Mouse (Mus musculus): ENCODE data around the gene Elmo2.

Gene Elmo2

DNA sequence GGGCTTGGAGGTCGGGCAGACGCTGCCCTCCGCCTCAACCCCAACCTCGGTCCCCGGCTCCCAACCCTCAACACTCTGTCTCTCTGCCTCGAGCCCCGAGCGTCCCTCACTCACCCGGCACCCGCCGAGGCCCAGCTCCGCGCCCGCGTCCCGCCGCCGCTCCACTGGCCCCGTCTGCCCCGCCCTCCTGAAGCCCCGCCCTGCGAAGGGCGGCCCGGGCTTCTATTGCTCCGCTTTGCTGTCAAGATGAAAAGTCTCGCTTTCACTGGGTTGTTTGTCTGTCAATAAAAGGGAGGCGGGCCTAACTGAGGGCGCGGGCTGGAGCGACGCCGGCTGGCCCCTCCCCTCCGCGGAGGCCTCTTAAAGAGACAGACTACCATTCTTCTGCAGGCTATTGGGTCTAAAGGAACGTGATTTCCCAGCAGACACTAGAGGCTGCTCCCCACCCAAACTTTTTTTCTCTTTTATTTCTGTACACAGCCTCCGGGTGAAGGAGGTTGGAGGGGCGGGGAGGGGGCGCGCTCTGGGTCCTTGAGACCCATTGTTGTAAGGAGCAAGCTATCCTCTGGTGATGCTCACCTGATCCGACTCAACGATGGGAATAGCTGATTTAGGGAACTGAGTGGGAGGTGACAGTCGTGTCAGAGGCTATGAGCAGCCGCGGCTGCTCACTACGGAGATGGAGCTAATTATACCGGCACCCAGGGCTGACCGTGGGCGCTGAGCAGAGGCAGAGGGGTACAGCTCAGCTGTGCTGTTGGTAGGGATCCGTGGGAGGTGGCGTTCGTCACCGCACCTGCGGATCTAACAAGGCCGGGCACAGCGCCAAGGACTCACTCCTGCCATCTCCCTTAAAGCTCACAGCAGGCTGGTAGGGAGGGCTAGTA lies at the start of gene Elmo2:
TSS of gene Elmo2 (minus strand) at position 176 of the 887 bp plus-strand sequence.
- peak; percentile 96 for DNase-seq (ENCODE audit: low spot score)

- DNase-seq (ENCODE audit: low spot score): no peak
Measured at GRCm38 (mm10) chr2:165376001-165376400, 49.7 kb upstream of the Elmo2 start.

GRCm38 (mm10) chr2:165375478-165375877 lies 49.2 kb upstream of the Elmo2 start:
- no peak for DNase-seq (ENCODE audit: low spot score)

- DNase-seq (ENCODE audit: low spot score): no peak
Measured at GRCm38 (mm10) chr2:165371066-165371465, 44.8 kb upstream of the Elmo2 start.

DNA sequence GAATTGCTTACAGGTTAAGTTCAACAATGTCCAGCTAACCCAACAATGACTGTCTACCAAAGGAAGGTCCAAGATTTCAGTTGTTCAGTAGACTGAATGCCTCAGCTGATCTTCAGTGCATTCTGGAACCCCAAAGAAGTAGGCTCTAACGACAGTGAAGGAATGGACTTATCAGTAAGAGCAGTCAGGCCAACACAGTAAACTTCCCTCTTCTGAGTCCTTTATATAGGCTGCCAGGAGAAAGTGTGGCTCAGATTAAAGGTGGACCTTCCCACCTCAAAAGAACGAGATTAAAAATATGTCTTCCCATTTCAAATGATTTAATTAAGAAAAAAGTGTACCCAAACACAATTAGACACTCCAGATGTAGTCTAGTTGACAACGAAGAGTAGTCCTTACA lies 44.1 kb upstream of the Elmo2 start:
- no peak for DNase-seq (ENCODE audit: low spot score)

- DNase-seq (ENCODE audit: low spot score): peak; percentile 89
Measured at GRCm38 (mm10) chr2:165368496-165368895, 42.2 kb upstream of the Elmo2 start, which contains the start of gene Zfp663. Zfp663 (minus strand) TSS chr2:165368729.

GRCm38 (mm10) chr2:165367868-165368439 lies 41.7 kb upstream of the Elmo2 start:
- DNase-seq (ENCODE audit: low spot score): no peak

DNA sequence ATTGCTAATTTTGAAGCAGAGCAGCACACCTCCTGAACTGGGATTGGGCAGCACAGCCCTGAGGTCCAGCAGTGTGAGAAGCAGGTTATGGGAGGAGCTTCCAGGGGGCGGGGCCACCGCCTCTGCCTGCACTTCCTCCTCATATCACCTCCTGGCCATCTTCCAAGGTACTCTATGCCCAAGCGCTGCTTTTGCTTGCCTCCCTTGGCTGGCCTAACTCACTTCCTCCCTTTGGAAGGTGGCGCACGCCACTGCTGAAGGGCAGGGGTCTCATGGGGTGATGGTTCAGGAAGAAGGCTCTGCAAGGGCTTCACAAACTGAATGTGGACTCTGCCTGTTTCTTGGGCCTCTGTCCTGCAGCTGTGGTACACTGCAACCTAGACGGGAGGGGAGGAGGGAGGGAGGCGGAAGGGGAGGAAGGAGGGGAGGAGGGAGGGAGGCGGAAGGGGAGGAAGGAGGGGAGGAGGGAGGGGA lies 40.8 kb upstream of the Elmo2 start:
- no peak for DNase-seq (ENCODE audit: low spot score)

- peak; percentile 80 for DNase-seq (ENCODE audit: low spot score)
Measured at GRCm38 (mm10) chr2:165364334-165365091, 38.2 kb upstream of the Elmo2 start.

DNA sequence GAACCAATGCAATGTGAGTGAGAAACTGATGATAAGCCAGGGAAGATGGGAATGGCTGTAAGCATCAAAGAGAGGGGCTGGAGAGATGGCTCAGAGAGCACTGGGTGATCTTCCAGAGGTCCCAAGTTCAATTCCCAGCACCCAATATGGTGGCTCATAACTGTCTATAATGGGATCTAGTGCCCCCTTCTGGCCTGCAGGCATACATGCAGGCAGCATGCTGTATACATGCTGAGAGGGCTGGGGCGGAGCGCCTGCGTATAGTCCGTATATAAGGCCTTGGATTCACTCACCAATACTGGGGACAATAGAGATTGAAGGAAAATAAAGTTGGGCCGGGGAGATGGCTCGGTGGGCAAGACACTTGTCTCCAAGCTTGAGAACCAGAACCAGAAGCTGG lies 37.0 kb upstream of the Elmo2 start:
- DNase-seq (ENCODE audit: low spot score): no peak

GRCm38 (mm10) chr2:165360861-165361260 lies 34.6 kb upstream of the Elmo2 start:
- DNase-seq (ENCODE audit: low spot score): peak; percentile 90

DNA sequence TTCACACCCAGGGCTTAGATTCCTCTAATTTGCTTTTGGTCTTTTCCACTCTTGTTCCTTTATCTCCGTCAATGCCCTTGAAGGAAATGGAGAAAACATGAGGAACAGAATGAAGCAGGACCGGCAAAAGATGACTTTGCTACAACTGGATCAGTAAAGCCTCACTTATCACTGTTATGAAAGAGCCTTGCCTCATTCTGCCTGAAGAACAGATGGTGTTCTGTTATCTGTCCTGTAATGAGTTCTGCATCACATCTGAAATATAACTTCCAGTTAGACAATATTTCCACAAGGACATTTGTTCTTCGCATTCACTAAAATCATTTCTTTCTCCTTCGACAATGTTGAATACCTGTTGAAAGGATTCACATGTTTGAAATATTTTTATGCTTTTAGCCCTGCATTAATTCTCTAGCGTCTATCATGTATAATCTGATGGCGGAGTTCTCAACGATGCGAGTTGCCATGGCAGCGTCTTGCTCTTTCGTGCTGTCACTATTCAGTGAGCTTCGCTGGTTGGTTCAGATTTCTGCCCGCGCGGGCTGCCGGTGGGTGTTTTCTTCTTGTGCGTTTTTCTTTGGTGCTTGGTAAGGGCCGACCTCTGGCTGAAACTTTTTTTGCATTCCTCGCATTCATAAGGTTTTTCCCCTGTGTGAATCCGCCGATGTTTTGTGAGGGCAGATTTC lies 25.7 kb upstream of the Elmo2 start:
- DNase-seq (ENCODE audit: low spot score): no peak

DNA sequence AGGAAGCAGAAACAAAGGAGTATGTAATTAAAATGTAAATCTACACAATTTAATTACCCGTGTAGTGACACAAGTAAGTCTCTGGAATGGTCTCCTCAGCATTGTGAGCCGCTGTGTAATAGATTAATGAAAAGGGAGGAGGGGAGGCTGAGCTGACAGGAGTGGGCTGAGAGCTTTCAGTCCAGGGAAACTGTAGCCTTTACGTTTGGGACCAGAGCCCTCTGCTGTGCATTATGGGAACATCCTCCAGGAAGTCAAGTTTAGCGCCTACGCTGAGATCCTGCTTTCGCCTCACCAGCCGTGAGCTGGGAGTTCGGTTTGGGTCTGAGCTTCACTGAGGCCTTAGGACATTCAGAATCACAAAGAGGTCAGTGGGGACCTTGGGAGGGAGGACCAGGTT lies 23.2 kb upstream of the Elmo2 start:
- DNase-seq (ENCODE audit: low spot score): peak; percentile 74

DNA sequence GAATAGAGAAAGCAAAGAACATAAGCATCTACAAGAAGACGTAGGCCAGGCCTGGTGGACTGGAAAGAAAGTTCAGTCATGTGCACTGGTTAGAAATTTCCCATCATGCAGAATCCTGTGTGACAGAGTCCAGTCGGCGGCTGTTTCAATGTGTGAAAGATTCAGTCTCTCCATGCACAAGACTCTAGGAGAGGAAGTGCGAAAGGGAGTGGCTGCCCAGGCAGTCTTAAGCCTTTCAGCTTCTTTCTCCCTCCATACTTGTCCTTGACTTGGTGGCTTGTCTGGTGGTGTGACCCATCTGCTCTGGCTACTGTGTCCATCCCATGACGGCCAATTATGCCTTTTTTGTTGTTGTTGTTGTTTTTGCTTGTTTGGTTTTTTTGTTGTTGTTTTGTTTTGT lies 19.9 kb upstream of the Elmo2 start:
- DNase-seq (ENCODE audit: low spot score): no peak

- peak; percentile 78 for DNase-seq (ENCODE audit: low spot score)
Measured at GRCm38 (mm10) chr2:165337191-165337590, 10.9 kb upstream of the Elmo2 start.

GRCm38 (mm10) chr2:165332610-165333210 lies 6.4 kb upstream of the Elmo2 start:
- no peak for DNase-seq (ENCODE audit: low spot score)

GRCm38 (mm10) chr2:165329703-165330102 lies 3.4 kb upstream of the Elmo2 start:
- no peak for DNase-seq (ENCODE audit: low spot score)

GRCm38 (mm10) chr2:165328746-165329145 lies 2.5 kb upstream of the Elmo2 start:
- DNase-seq (ENCODE audit: low spot score): no peak

DNA sequence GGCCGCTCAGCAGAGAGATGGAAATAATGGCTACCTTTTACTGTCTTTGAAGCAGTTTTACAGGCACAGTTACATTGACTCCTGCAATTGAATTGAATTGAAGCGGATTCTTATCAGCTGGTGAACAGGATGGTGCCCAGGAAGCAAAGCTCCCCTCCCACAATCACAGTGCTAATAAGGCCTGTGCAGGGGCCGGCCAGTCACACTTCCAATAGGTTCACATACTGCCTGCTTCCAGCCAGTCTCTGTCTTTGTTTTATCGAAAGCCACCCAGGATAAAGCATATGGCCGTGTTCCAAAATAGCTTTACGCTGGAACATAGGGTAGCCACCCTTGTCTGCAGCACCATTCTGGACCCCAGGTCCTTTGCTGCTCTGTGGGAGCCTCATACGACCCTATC lies 1.1 kb upstream of the Elmo2 start:
- DNase-seq (ENCODE audit: low spot score): no peak

GRCm38 (mm10) chr2:165325521-165326303 lies 567 bp downstream of the Elmo2 start:
- DNase-seq (ENCODE audit: low spot score): no peak

- DNase-seq (ENCODE audit: low spot score): no peak
Measured at GRCm38 (mm10) chr2:165323928-165324327, 2.4 kb downstream of the Elmo2 start.
